Mouse (Mus musculus) liver, embryonic 13.5 days (tissue): ENCODE data around the gene Zbtb20. TPM values are rescaled to one million over a fixed set of nuclear protein-coding genes. Genes with fewer than 3 reads are reported as not detected.

ENCODE experiments used
- ATAC-seq: fragments of 200-750 bp; cut with Nextera tagmentation; 2 replicates; pipeline ENCODE4 v1.8.0; 2017; ENCODE audit warnings: low read depth, mild to moderate bottlenecking, moderate number of reproducible peaks, moderate library complexity
- DNase-seq: peaks from one replicate; pipeline ENCODE4 v3.0.0; 2022
- H3K27ac ChIP-seq: fragments of 300-500 bp; sonication (generic); 2 replicates; pipeline ENCODE4 v1.5.1; 2015; ENCODE audit warnings: moderate library complexity, mild to moderate bottlenecking, inconsistent platforms
- H3K27me3 ChIP-seq: fragments of 300-500 bp; sonication (generic); 2 replicates; pipeline ENCODE4 v1.6.1; 2015; ENCODE audit warnings: mild to moderate bottlenecking, inconsistent platforms
- H3K36me3 ChIP-seq: fragments of 300-500 bp; sonication (generic); 2 replicates; pipeline ENCODE4 v1.6.1; 2015; ENCODE audit warnings: mild to moderate bottlenecking, inconsistent platforms
- H3K4me1 ChIP-seq: fragments of 300-500 bp; sonication (generic); replicated peaks from 2 replicates; pipeline ENCODE4 v1.6.1; 2015; ENCODE audit warnings: inconsistent platforms
- H3K4me2 ChIP-seq: fragments of 300-500 bp; sonication (generic); 2 replicates; pipeline ENCODE4 v1.6.1; 2015; ENCODE audit warnings: inconsistent platforms, mild to moderate bottlenecking, moderate library complexity
- H3K4me3 ChIP-seq: fragments of 300-500 bp; sonication (generic); replicated peaks from 2 replicates; pipeline ENCODE4 v1.5.1; 2015; ENCODE audit warnings: mild to moderate bottlenecking, inconsistent platforms
- H3K9ac ChIP-seq: fragments of 300-500 bp; sonication (generic); 2 replicates; pipeline ENCODE4 v1.6.1; 2015; ENCODE audit warnings: mild to moderate bottlenecking, inconsistent platforms
- H3K9me3 ChIP-seq: fragments of 300-500 bp; sonication (generic); replicated peaks from 2 replicates; pipeline ENCODE4 v1.6.1; 2016; ENCODE audit warnings: inconsistent platforms
- WGBS: fragments of 180-500 bp; shearing (Covaris S2); methylation state at CpG from one replicate; pipeline ENCODE4 v1.1.7; 2015; ENCODE audit not compliant: insufficient replicate concordance; 5-methylcytosine and 5-hydroxymethylcytosine counted together
- polyA plus RNA-seq: library from polyadenylated mRNA; unstranded; fragments of >200 nt; fragmentation: Nextera tagmentation; extraction: Ambion mirVana; gene quantifications from 2 replicates; pipeline ENCODE4 v1.2.1, GENCODE M21; 2015

Gene Zbtb20
- polyA plus RNA-seq, 1 experiment from 2014 or later: 2.5 TPM

DNA sequence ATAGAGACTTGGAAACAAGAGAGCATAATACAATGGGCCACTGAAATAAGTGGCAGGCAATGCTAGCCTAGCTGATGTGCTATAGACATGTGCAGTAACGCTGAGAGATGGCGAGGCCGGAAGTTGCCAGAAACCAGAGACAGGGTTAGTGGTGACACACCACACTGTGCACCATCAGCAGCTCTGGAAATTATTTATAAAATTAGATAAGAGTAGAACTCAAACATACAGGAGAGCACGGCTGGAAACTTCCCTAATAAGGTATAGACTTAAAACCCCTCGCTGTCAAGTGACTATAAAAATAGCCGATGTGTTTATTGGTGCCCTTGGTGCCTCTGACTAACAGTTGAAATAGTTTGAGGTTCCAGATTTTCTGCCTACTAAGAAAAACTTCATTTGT is 565.7 kb downstream of the Zbtb20 start:
- Histone ChIP-seq H3K9me3 (no peaks in the 10 kb centered on the region), H3K4me3 (no peak overlapping the region), H3K9ac (no peak overlapping the region), H3K27ac (no peak overlapping the region), H3K4me1 (no peaks in the 10 kb centered on the region), H3K27me3 (no peaks in the 10 kb centered on the region), H3K36me3 (no peaks in the 10 kb centered on the region), H3K4me2 (no peak overlapping the region)
- WGBS: 58% methylated on average over 6 of the region's 6 CpGs
- ATAC-seq: no peak
- no peak for DNase-seq

DNA sequence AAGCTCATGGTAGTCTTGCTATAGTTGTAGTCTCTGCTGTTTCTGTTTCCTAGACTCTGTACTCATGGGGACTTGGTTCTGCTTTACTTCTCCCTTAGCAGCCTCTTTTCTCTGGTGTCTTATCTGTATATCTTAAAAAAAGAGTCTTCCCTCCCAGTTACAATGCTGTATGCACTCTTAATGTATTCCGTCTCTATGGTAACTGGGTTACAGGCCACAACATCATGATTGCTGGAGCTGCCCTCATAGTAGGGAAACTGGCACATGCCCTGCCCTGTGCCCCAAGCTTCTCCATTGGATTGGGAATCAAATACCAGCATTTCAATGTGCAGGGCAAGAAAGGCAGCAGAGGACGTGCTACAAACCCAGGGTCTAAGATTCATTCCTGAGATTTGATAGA is 567.4 kb downstream of the Zbtb20 start:
- Histone ChIP-seq H3K27me3 (no peaks in the 10 kb centered on the region), H3K9ac (no peak overlapping the region), H3K27ac (no peak overlapping the region), H3K4me3 (no peak overlapping the region), H3K9me3 (no peaks in the 10 kb centered on the region), H3K4me2 (no peak overlapping the region), H3K36me3 (no peaks in the 10 kb centered on the region), H3K4me1 (no peaks in the 10 kb centered on the region)
- ATAC-seq: no peak
- WGBS: 69% methylated on average over 2 of the region's 2 CpGs
- DNase-seq: no peak

GRCm38 (mm10) chr16:43448141-43448981 is 572.7 kb downstream of the Zbtb20 start:
- 28% methylated on average over 5 of the region's 5 CpGs for WGBS
- Histone ChIP-seq H3K27me3 (no peaks in the 10 kb centered on the region), H3K4me3 (no peak overlapping the region), H3K36me3 (no peaks in the 10 kb centered on the region), H3K4me2 (no peak overlapping the region), H3K27ac (no peak overlapping the region), H3K9me3 (no peaks in the 10 kb centered on the region), H3K4me1 (no peaks in the 10 kb centered on the region), H3K9ac (no peak overlapping the region)
- ATAC-seq (no peak), DNase-seq (no peak)

DNA sequence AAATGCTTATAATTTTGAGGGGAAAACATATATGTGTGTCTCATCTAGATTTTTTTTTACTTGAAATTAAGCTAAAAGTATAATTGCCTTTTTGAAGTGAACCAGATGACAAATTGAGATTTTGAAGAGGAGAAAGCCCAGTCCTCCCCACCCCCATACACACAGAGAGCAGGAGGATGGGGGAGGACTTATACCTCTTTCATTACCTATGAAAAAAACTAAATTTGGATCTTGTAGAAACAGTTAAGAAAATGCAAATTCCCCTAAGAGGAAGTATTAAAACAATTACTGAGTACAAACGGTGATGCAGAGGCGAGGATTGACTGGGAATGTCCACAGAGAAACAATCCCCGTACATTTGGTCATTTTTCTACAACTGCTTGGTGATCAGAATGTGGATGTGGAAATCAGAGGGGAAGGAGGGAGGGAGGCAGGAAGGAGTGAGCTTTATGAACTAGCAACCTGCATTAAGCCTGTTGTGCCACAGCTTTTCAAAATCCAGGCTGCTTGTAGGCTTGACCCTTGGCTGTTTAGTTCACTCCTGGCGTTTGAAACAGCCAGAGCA is 578.8 kb downstream of the Zbtb20 start:
- H3K27ac ChIP-seq: no peak overlapping the region
- no peaks in the 10 kb centered on the region for H3K36me3 ChIP-seq
- H3K9ac ChIP-seq: no peak overlapping the region
- H3K4me2 ChIP-seq: no peak overlapping the region
- DNase-seq (no peak), ATAC-seq (no peak)
- no peaks in the 10 kb centered on the region for H3K27me3 ChIP-seq
- no peaks in the 10 kb centered on the region for H3K4me1 ChIP-seq
- H3K4me3 ChIP-seq: no peak overlapping the region
- 50% methylated on average over 4 of the region's 4 CpGs for WGBS
- H3K9me3 ChIP-seq: no peaks in the 10 kb centered on the region

- WGBS: 63% methylated on average over 8 of the region's 8 CpGs
- no peak overlapping the region for H3K9ac ChIP-seq
- H3K27me3 ChIP-seq: no peaks in the 10 kb centered on the region
- no peaks in the 10 kb centered on the region for H3K36me3 ChIP-seq
- DNase-seq (no peak), ATAC-seq (no peak)
- H3K27ac ChIP-seq: no peak overlapping the region
- no peak overlapping the region for H3K4me3 ChIP-seq
- no peaks in the 10 kb centered on the region for H3K4me1 ChIP-seq
- H3K9me3 ChIP-seq: no peaks in the 10 kb centered on the region
- no peak overlapping the region for H3K4me2 ChIP-seq
Measured at GRCm38 (mm10) chr16:43456446-43457172, 580.9 kb downstream of the Zbtb20 start.

- WGBS: 70% methylated on average over 8 of the region's 8 CpGs
- no peak overlapping the region for H3K4me3 ChIP-seq
Measured at GRCm38 (mm10) chr16:43457814-43458213, 582.1 kb downstream of the Zbtb20 start.

DNA sequence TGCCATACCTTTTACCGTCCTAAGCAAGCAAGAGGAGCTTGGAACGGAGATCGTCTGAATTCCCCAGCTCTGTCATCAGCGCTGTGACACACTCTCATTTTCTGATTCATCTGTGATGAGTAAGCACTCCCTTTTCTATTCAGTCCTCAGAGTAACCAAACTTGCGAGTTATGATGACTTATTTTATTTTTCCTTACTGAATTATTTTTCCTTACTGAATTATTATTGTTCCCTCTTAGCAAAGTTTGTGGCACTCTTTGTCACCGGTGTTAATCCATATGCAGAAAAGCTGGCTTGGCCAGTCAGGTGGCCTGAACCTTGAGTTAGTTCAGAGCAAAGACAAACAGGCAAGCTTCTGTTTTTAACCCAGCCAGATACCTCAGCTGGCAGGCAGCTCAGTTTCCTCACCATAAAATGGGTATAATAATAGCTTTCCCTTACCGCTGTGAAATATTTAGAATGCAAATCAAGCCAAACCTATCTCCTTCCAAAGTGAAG is 583.1 kb downstream of the Zbtb20 start:
- Histone ChIP-seq H3K9ac (no peak overlapping the region), H3K27ac (no peak overlapping the region), H3K36me3 (no peaks in the 10 kb centered on the region), H3K27me3 (no peaks in the 10 kb centered on the region), H3K4me1 (no peaks in the 10 kb centered on the region), H3K4me2 (no peak overlapping the region), H3K4me3 (no peak overlapping the region), H3K9me3 (no peaks in the 10 kb centered on the region)
- ATAC-seq: no peak
- DNase-seq: no peak
- WGBS: 68% methylated on average over 7 of the region's 7 CpGs

More at GRCm38 (mm10) chr16:43457814-43458213, 582.1 kb downstream of the Zbtb20 start:
- DNase-seq (no peak), ATAC-seq (no peak)
- Histone ChIP-seq H3K36me3 (no peaks in the 10 kb centered on the region), H3K9ac (no peak overlapping the region), H3K27me3 (no peaks in the 10 kb centered on the region), H3K4me2 (no peak overlapping the region), H3K9me3 (no peaks in the 10 kb centered on the region), H3K4me1 (no peaks in the 10 kb centered on the region), H3K27ac (no peak overlapping the region)

- no peaks in the 10 kb centered on the region for H3K9me3 ChIP-seq
- no peaks in the 10 kb centered on the region for H3K4me1 ChIP-seq
- 72% methylated on average over 3 of the region's 3 CpGs for WGBS
- H3K4me3 ChIP-seq: no peak overlapping the region
- H3K36me3 ChIP-seq: no peaks in the 10 kb centered on the region
- no peak overlapping the region for H3K9ac ChIP-seq
- no peak overlapping the region for H3K27ac ChIP-seq
- no peaks in the 10 kb centered on the region for H3K27me3 ChIP-seq
- ATAC-seq: no peak
- DNase-seq: no peak
- H3K4me2 ChIP-seq: no peak overlapping the region
Measured at GRCm38 (mm10) chr16:43461745-43462378, 586.2 kb downstream of the Zbtb20 start.

DNA sequence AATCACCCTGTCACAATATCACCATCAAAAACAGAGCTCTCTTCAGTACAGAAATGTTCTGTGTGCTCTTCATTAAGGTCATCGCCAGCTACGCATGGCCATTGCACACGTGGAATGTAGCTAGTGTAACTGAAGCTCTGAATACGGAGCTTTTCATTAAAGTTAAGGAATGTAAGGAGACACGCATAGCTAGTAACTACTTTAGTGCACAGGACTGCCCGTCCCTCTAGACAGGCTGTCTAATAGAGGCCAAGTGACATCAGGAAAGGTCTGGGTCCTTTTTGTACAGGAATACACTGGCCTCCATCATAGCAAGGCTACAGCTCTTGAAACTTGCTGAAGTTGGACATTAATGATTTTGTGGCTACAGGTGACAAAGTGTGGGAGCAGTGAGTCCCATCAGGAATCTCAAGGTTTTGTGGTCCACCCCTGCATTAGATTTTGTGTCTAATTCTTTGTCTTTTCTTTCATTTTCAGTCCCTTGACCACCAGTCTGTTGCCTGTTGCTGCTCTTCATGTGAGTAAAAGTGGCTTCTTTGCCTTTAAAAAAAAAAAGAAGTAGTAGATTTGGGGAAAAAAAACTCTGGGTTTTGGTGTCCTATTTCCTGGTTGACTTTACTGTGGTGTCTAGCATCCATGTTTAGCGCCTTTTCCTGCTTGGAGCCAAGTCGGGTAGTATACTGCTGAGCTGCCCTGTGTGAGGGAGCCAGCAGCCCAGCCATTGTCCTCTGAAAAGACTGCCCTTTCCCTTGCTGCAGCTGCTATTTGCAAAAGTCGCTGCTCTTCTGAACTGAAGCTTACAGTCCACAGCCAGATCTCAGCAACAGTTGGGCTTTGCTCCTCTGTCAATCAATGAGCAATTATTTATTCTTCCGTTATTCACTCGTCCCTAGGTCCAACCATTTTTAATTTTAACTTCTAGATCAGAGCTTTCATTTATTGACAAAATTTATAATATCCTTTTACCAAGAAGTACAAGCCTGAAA is 587.1 kb downstream of the Zbtb20 start:
- H3K9ac ChIP-seq: no peak overlapping the region
- H3K9me3 ChIP-seq: no peaks in the 10 kb centered on the region
- H3K27ac ChIP-seq: no peak overlapping the region
- DNase-seq: no peak
- no peaks in the 10 kb centered on the region for H3K27me3 ChIP-seq
- H3K36me3 ChIP-seq: no peaks in the 10 kb centered on the region
- ATAC-seq: no peak
- no peak overlapping the region for H3K4me2 ChIP-seq
- 54% methylated on average over 11 of the region's 11 CpGs for WGBS
- no peak overlapping the region for H3K4me3 ChIP-seq
- no peaks in the 10 kb centered on the region for H3K4me1 ChIP-seq

DNA sequence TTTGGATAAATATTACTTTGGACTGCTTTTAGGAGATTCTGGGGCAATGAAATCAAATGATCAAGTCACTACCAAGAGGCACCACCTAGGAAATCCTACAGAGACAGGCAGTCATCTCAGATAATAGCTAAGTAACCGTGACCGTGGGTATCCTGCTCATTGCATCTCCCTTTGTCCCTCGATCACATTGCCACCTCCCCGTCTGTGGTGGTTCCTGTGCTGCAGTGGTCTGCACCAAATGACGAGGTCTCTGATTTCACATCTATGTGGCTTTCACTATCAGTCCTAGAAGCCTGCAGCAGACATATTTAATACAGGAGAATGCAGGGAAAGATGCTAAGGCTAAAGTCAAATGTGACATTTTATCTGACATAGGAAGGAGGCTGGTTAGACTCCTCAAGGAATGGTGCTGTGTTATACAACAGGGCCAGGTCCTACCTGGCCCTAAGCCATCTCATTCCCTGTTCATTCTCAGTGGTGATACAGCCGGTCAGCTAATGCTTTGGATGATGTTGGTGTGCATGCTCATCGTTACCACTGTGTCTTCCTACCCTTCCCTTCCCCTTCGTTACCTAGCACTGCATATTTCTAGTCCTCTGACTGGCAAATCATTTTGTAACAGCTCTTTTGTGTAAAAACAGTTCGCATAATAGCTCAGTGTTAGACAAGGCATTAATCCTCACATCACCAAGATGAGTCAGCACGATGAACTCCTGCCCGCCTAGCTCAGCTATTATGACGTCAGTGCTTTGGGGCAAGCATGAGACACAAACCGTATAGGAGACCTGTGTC is 588.2 kb downstream of the Zbtb20 start:
- Histone ChIP-seq H3K4me2 (no peak overlapping the region), H3K36me3 (no peaks in the 10 kb centered on the region), H3K9ac (no peak overlapping the region), H3K4me3 (no peak overlapping the region), H3K27ac (no peak overlapping the region), H3K4me1 (no peaks in the 10 kb centered on the region), H3K27me3 (no peaks in the 10 kb centered on the region), H3K9me3 (no peaks in the 10 kb centered on the region)
- 64% methylated on average over 13 of the region's 13 CpGs for WGBS
- DNase-seq (no peak), ATAC-seq (no peak)
